Mouse (Mus musculus): ENCODE measurements around the gene Tmem131. TPM values are rescaled to one million over a fixed set of nuclear protein-coding genes. Genes with fewer than 3 reads are reported as not detected.
A peak's percentile ranks its signal among the peaks of the same experiment; 100 is the strongest.

Gene Tmem131
- polyA plus RNA-seq, 1 experiment from 2014 or later: 15.2 TPM

GRCm38 (mm10) chr1:36938801-36939286, 4.6 kb downstream of the Tmem131 start:
- peak; percentile 37 for DNase-seq (ENCODE audit: low spot score)

DNA sequence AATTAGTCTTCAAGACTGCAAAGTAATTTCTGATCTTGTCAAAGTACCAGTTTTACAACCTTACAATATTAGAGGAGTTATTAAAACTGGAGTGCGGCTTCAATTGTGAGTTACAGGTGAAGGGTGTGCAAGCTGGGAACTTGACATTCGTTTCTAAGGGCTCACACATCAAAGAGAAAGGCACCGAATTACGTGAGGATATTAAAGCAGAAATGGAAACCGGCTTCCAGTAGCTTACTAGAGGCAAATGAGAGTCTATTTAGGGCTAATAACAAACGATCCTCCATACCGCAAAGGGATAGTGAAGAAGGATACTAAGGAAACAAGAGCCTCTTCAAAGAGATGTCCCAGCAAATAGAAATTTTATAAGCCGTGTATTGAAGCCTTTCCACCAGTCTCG, 5.1 kb downstream of the Tmem131 start:
- DNase-seq (ENCODE audit: low spot score): no peak

- no peak for DNase-seq (ENCODE audit: low spot score)
These were observed 5.8 kb downstream of the Tmem131 start for GRCm38 (mm10) chr1:36937648-36938047.

DNA sequence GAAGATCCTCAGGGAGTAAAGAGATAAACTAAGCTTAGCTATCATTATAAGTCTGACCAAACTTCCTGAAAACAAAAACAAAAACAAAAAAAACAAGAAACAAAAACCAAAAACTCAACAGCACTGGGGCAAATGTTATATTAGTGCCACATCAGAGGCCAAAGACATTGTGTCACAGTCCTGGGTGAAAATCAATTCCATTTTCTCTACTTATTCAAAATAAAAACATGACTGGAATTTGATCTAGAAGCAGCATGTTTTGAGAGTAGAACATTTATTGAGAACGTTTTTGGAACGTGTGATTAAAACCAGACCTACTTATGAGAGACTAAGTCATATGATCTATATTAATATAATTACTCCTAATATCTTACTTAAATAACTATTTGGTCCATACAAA, 6.5 kb downstream of the Tmem131 start:
- DNase-seq (ENCODE audit: low spot score): no peak

- DNase-seq (ENCODE audit: low spot score): no peak
These were observed 6.9 kb downstream of the Tmem131 start for GRCm38 (mm10) chr1:36936567-36936966.

- no peak for DNase-seq (ENCODE audit: low spot score)
These were observed 8.7 kb downstream of the Tmem131 start for GRCm38 (mm10) chr1:36934778-36935177.

DNA sequence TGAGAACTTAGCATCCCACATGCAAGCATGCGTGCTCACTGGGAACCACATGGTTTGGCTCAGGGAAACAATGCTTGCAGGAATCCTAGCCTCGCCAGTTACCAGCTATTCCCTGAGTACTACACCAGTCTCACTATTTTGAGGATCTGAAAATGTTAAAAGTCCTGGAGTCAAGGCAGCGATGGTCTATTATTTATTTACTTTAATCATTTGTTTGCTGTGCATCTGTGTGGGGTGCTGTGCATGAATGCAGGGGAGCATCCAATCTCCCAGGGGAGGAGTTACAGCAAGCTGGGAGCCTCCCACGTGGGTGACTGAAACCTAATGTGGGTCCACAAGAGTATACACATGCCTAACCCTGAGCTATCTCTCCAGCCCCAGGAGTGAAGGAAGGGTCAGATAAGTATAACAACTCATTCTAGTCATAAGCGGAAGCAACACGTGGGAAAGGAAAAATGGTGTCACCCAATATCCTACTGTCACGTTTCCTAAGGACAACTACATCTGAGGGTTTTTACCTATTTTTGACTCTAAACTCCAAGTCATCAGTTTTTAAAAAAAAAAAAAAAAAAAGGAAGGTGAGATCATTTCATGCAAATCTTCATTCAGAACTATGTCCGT, 9.4 kb downstream of the Tmem131 start:
- no peak for DNase-seq (ENCODE audit: low spot score)

- no peak for DNase-seq (ENCODE audit: low spot score)
These were observed 11.2 kb downstream of the Tmem131 start for GRCm38 (mm10) chr1:36932231-36932630.

GRCm38 (mm10) chr1:36930911-36931310, 12.6 kb downstream of the Tmem131 start:
- DNase-seq (ENCODE audit: low spot score): no peak

DNA sequence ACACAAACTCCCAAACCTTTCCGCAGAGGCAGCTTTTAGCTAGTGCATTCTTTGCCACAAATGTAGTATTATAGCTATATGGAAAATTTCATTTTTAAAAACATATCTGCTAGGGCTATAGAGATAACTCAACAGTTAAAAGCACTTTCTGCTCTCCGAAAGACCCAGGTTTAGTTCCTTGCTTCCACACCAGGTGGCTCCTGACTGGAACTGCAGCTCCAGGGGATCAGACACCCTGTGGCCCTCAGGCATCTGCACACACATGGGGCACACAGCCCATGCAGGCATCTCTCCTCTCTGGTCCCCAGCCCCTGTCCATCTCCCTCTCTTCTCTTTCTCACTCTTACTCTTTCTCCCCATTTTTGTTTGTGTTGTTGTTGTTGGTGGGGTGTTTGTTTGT, 13.5 kb downstream of the Tmem131 start:
- DNase-seq (ENCODE audit: low spot score): no peak

GRCm38 (mm10) chr1:36928357-36929330, 14.8 kb downstream of the Tmem131 start:
- DNase-seq (ENCODE audit: low spot score): no peak

- no peak for DNase-seq (ENCODE audit: low spot score)
These were observed 15.9 kb downstream of the Tmem131 start for GRCm38 (mm10) chr1:36927569-36927968.

DNA sequence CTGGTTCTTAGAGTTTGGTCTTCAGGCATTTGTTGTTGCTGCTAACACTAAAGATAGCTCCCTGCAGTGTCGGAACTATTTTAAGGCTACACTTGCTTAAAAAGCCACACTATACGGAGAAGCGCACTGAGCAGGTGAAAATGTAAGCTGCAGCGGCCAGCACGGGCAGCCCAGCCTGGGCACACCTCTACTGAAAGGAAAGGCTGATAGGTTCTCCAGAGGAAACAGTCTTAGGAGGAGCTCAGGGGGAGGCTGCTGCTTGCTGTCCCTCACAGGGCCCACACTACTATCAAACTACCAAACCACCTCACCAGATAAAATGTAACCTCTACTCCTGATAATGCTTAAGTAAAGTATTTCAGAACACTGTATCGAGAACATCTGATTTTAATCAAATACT, 16.7 kb downstream of the Tmem131 start:
- DNase-seq (ENCODE audit: low spot score): no peak

DNA sequence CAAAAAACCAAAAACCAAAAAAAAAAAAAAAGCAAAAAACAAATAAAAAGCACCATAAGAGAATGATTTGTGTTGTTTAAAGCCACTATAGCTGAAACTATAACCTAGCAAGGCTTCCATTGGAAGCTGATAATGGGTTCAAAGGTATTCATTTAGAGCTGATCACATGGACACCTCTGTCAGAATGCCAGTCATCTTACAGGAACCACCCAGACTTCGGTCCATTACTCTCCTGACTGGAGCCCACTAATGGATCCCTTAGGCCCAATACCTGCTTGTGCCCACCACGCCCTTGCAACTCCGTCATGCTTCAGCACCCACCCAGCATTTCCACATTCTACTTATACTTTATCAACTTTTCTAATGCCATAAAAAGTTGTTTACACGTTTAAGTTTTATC, 17.2 kb downstream of the Tmem131 start:
- DNase-seq (ENCODE audit: low spot score): no peak

DNA sequence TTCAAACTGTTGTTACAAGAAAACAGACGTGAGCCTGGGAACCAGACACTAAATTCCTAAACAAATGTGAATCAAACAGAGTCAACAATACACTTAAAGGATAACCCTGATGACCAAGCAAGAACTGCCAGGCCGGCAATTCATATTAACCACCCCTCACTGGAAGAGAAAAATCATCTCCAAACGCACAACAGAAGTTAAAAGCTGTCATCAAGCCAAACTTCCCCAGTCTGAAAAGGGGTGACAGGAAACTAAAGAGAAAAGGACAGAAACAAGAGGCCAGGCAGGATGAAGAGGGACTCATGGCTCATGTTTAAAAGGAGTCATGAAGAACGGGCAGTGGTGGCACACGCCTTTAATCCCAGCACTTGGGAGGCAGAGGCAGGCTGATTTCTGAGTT, 17.7 kb downstream of the Tmem131 start:
- no peak for DNase-seq (ENCODE audit: low spot score)

- DNase-seq (ENCODE audit: low spot score): no peak
These were observed 18.6 kb downstream of the Tmem131 start for GRCm38 (mm10) chr1:36924853-36925252.

DNA sequence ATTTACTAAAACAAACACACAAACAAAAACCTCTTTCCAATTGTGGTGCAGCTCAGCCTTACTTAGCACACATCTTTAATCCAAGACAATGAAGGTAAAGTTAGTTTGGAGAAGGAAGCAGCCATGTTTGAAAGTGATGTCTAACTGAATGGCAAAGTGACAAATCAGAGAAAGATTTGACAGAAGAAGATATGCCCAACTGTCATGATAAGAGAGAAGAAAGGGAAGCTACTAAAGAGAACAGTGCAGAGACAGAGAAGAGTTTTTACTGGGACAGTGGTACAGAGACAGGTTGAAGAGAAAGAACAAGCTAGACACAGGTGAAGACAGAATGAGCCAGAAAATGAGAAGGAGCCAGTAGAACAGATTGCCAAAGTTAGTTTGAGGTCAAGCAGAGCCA, 19.6 kb downstream of the Tmem131 start:
- no peak for DNase-seq (ENCODE audit: low spot score)

- DNase-seq (ENCODE audit: low spot score): no peak
These were observed 20.6 kb downstream of the Tmem131 start for GRCm38 (mm10) chr1:36922623-36923421.

DNA sequence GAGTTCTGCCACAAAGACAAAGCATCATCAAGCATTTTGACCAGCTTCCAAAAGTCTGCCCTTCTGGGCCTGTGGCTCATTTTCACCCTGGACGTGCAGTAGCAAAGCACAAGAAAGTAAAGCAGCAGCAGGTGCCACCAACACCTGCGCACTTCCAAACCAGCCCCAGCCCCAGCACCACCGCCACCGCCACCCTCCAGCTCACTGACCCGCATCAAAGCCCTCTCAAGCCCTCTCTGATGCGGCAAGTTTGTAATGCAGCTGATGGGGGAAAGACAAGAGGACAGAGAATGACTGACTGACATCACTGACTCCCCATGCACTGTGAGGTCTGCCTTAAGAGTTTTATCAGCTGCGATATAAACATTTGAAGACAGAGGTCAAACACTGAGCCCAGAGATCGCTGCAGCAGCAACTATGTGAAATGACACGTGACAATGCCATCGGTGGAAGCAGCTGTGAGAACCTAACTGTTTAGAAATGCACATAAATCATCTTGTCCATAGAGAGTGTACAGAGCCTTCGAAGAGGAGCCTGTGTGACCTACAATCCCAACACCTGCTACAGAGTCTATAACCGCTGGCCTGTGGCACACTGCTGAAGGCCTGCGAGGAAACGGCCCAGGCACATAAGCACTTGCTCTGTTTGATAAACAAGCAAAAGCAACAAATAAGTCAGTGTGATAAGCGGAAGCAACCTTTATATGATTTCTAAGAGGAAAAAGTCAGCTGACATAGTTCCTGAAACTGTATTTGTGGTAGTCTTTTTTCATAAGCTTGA, 21.7 kb downstream of the Tmem131 start:
- peak; percentile 81 for DNase-seq (ENCODE audit: low spot score)

- DNase-seq (ENCODE audit: low spot score): no peak
These were observed 22.7 kb downstream of the Tmem131 start for GRCm38 (mm10) chr1:36920726-36921125.

Data from thymus, postnatal 0 days (tissue).